Mouse (Mus musculus): ENCODE measurements around the gene Gm8926. TPM values are rescaled to one million over a fixed set of nuclear protein-coding genes. Genes with fewer than 3 reads are reported as not detected.

The Gm8926 gene
- not detected for polyA plus RNA-seq (2014; fragmentation: Illumina TruSeq; extraction: RNeasy Lipid Tissue Mini Kit (QIAGEN cat#74804); ENCODE audit: low read depth, low replicate concordance)

DNA sequence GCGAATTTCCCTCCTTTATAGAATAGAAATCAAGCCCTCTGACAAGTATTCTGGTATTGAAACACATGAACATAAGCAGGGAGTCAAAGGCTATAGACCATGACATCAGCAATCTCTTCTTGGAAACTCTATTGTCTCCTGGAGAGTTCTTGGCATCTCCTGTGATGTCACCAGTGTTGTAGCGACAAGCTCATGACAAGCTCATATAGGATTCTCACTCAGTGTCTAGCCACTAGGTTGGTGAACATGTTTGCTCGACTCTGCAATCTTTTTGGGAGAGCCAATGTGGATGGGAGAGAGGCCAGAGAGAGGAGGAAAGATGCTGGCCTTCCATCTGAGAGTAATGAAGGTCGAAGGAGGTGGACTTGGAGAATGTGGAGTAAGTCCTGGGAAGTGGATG, at the start of gene Gm8926:
Gm8926 (plus strand) TSS at position 301 of the 400 bp plus-strand sequence.

Other genes starting within 250 kb of the Gm8926 start
- gene Gm6460, start 175.6 kb upstream of the Gm8926 start, polyA plus RNA-seq (2014; fragmentation: Illumina TruSeq; extraction: RNeasy Lipid Tissue Mini Kit (QIAGEN cat#74804); ENCODE audit: low read depth, low replicate concordance) = not detected
- not detected for gene Gm8922, start 88.6 kb upstream of the Gm8926 start, polyA plus RNA-seq (2014; fragmentation: Illumina TruSeq; extraction: RNeasy Lipid Tissue Mini Kit (QIAGEN cat#74804); ENCODE audit: low read depth, low replicate concordance)
- gene Gm6465, start 75.0 kb downstream of the Gm8926 start, polyA plus RNA-seq (2014; fragmentation: Illumina TruSeq; extraction: RNeasy Lipid Tissue Mini Kit (QIAGEN cat#74804); ENCODE audit: low read depth, low replicate concordance) = not detected
- not detected for gene 4933402N22Rik, start 147.5 kb downstream of the Gm8926 start, polyA plus RNA-seq (2014; fragmentation: Illumina TruSeq; extraction: RNeasy Lipid Tissue Mini Kit (QIAGEN cat#74804); ENCODE audit: low read depth, low replicate concordance)

Measured in sigmoid colon, adult 10 weeks (tissue).